Mouse (Mus musculus) brain, adult 2 months (tissue): ENCODE measurements around the gene Cdc42ep2.

Experiments used
- DNase-seq: peaks from one replicate; pipeline ENCODE4 v3.0.0; 2011; ENCODE audit warnings: low read depth, low spot score

Cdc42ep2 gene

GRCm38 (mm10) chr19:5874391-5874968, 50.1 kb downstream of the Cdc42ep2 start:
- DNase-seq, result no peak

GRCm38 (mm10) chr19:5872931-5873556, 51.6 kb downstream of the Cdc42ep2 start:
- no peak for DNase-seq

GRCm38 (mm10) chr19:5872528-5872927, 52.1 kb downstream of the Cdc42ep2 start:
- no peak for DNase-seq

GRCm38 (mm10) chr19:5871683-5872082, 52.9 kb downstream of the Cdc42ep2 start:
- no peak for DNase-seq

- DNase-seq, result peak; percentile 51
Measured at GRCm38 (mm10) chr19:5871273-5871672, 53.3 kb downstream of the Cdc42ep2 start.

- no peak for DNase-seq
Measured at GRCm38 (mm10) chr19:5868096-5868495, 56.5 kb downstream of the Cdc42ep2 start.
